Mouse (Mus musculus): Measurements from ENCODE around the gene Zfp715. TPM values are rescaled to one million over a fixed set of nuclear protein-coding genes. Genes with fewer than 3 reads are reported as not detected.
"Not testable (repeated sequence)": the region's sequence is repeated elsewhere in the genome, so short reads cannot be mapped to it uniquely, and the experiment has no call there.

Zfp715 gene
- polyA plus RNA-seq, 1 experiment from 2014 or later = 21.6 TPM

DNA sequence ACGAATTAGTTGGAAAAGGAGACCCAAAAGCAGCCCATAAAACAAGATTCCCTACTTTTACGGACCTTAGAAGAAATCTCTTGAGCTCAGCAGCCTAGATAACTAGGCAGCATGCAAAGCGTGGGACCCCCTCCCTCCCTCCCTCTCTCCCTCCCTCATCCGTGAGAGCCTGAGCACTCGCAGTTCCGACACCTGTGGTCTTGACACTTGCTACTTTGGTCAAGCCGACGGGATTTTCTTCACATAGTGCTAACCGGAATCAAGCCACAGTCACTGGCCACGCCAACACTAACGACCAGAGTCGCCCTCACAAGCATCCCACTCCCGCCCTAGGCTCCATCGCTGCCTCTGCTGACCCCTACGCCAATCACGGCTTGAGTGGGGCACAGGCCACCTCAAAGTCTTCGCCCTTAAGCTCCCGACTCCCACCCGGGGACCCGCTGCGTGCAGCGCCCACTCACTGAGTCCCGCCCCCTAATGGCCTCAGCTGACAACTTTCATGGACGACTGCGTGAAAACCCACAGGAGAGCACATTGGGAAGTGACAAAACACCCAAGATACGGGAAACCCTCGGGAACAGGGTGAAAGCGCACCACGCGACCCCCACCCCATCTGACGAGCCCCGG is 595 bp downstream of the Zfp715 start:
- ATAC-seq (ENCODE audit: low FRiP score) (peak; percentile 75), DNase-seq (ENCODE audit: low spot score) (peak; percentile 39)
- Histone ChIP-seq H3K36me3 (replicated peaks; ENCODE audit: control insufficient read depth, insufficient read depth) (peaks cover 30% of the 10 kb centered on the region), H3K4me3 (replicated peaks; ENCODE audit: low read length) (peak overlapping the region; percentile 79), H3K9me3 (ENCODE audit: control insufficient read depth, low read length) (no peaks in the 10 kb centered on the region), H3K9ac (peak overlapping the region; percentile 76), H3K4me2 (replicated peaks) (peak overlapping the region; percentile 84), H3K27me3 (ENCODE audit: control insufficient read depth, insufficient read depth, low read length) (no peaks in the 10 kb centered on the region), H3K27ac (peak overlapping the region; percentile 84), H3K4me1 (replicated peaks; ENCODE audit: control insufficient read depth, insufficient read depth, low read length) (peaks cover 16% of the 10 kb centered on the region)
- 2% methylated on average over 32 of the region's 32 CpGs for WGBS

DNA sequence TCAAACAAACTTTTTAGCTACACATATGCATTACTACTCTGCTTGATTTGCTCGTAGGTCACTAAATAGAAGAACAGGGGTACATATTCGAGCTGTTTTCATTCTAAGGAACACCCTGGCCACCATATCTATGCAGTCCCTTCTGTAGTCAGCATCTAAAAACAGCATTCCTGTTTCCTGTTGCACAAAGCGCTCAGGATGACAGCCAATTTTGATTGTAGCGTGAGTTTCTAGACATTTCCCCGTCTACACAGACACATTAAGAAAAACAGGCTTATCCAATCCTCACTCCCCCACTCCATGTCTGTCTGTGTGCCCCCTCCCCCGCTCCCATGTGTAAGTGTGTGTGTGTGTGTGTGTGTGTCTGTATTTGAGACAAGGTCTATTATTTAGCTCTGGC is 1.5 kb downstream of the Zfp715 start:
- ATAC-seq (ENCODE audit: low FRiP score) (no peak), DNase-seq (ENCODE audit: low spot score) (no peak)
- peaks cover 16% of the 10 kb centered on the region for H3K4me1 ChIP-seq (replicated peaks; ENCODE audit: control insufficient read depth, insufficient read depth, low read length)
- H3K4me3 ChIP-seq (replicated peaks; ENCODE audit: low read length) = peak overlapping the region; percentile 79
- peak overlapping the region; percentile 76; the same call in 1 of the 2 replicates for H3K9ac ChIP-seq
- H3K27ac ChIP-seq = no peak overlapping the region
- H3K36me3 ChIP-seq (replicated peaks; ENCODE audit: control insufficient read depth, insufficient read depth) = peaks cover 38% of the 10 kb centered on the region
- peak overlapping the region; percentile 84 for H3K4me2 ChIP-seq (replicated peaks)
- WGBS = 87% methylated on average over 6 of the region's 6 CpGs
- no peaks in the 10 kb centered on the region for H3K27me3 ChIP-seq (ENCODE audit: control insufficient read depth, insufficient read depth, low read length)
- no peaks in the 10 kb centered on the region for H3K9me3 ChIP-seq (ENCODE audit: control insufficient read depth, low read length)

DNA sequence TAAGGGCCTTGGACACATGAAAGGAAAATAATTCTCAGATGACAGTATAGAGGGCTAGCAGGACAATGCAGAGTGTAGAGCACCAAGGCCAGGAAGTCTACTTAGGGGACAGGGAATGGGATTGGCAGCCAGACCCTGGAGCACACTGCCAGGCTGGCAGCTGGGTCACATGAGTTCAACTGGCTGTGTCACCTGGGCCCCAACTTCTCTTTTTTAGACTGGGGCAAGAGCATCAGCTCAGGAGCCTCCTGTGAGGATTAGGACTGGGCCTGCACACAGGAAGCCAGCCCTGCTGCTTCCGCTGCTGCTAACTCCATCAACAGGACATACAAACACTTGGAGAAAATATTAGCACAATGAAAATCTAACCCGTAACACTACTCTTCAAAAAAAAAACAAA is 4.0 kb downstream of the Zfp715 start:
- H3K27ac ChIP-seq = no peak overlapping the region
- no peak overlapping the region for H3K4me3 ChIP-seq (replicated peaks; ENCODE audit: low read length)
- peaks cover 16% of the 10 kb centered on the region for H3K4me1 ChIP-seq (replicated peaks; ENCODE audit: control insufficient read depth, insufficient read depth, low read length)
- DNase-seq (ENCODE audit: low spot score) (no peak), ATAC-seq (ENCODE audit: low FRiP score) (no peak)
- 93% methylated on average over 2 of the region's 2 CpGs for WGBS
- H3K36me3 ChIP-seq (replicated peaks; ENCODE audit: control insufficient read depth, insufficient read depth) = peaks cover 60% of the 10 kb centered on the region
- no peak overlapping the region for H3K4me2 ChIP-seq (replicated peaks)
- H3K9me3 ChIP-seq (ENCODE audit: control insufficient read depth, low read length) = no peaks in the 10 kb centered on the region
- no peak overlapping the region for H3K9ac ChIP-seq
- no peaks in the 10 kb centered on the region for H3K27me3 ChIP-seq (ENCODE audit: control insufficient read depth, insufficient read depth, low read length)

DNA sequence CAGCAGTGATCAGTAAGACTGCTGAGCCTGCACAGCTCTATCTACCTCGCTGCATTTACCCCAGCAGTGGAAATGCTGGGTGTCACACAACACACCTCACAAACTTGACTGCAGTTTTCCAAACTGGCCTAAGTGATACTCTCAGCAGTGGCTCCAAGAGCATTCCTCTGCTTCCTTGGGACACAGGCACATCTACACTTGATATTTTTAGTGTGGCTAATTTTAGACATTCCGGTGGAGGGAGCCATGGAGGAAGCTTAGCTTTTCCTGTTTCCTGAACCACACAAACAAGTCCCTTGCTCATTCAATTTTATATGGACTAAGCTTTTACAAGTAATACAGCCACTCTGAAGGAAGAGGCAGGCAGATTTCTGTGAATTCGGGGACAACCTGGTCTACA is 7.9 kb downstream of the Zfp715 start:
- Histone ChIP-seq H3K4me1 (replicated peaks; ENCODE audit: control insufficient read depth, insufficient read depth, low read length) (no peaks in the 10 kb centered on the region; the same call in 1 of the 2 replicates), H3K4me3 (replicated peaks; ENCODE audit: low read length) (no peak overlapping the region), H3K27me3 (ENCODE audit: control insufficient read depth, insufficient read depth, low read length) (no peaks in the 10 kb centered on the region), H3K27ac (no peak overlapping the region), H3K9ac (no peak overlapping the region), H3K9me3 (ENCODE audit: control insufficient read depth, low read length) (no peaks in the 10 kb centered on the region), H3K36me3 (replicated peaks; ENCODE audit: control insufficient read depth, insufficient read depth) (peaks cover 88% of the 10 kb centered on the region), H3K4me2 (replicated peaks) (no peak overlapping the region)
- 89% methylated on average over 3 of the region's 3 CpGs for WGBS
- no peak for ATAC-seq (ENCODE audit: low FRiP score)
- DNase-seq (ENCODE audit: low spot score) = no peak

DNA sequence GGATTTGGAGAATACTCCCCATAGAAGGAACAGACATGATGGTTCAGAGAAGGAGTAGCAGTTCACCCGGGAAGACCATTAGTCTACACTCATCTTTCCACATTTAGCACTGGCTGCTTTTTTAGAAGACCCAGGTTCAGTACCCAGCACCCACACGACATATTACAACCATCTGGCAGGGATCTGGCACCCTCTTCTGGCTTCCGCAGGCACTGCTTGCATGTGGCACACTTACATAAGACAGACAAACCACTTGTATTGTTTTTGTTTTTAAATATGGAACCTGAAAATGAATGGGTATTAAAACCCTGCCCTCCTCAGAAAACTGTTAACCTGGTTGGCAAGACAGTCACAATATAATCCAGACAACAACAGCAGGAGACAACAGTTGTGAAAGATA is 21.6 kb downstream of the Zfp715 start:
- no peak overlapping the region for H3K27ac ChIP-seq
- H3K9ac ChIP-seq = no peak overlapping the region
- DNase-seq (ENCODE audit: low spot score) = no peak
- no peak for ATAC-seq (ENCODE audit: low FRiP score)
- no peak overlapping the region for H3K4me3 ChIP-seq (replicated peaks; ENCODE audit: low read length)
- no peaks in the 10 kb centered on the region for H3K4me1 ChIP-seq (replicated peaks; ENCODE audit: control insufficient read depth, insufficient read depth, low read length)
- WGBS = 94% methylated on average over 3 of the region's 3 CpGs
- H3K27me3 ChIP-seq (ENCODE audit: control insufficient read depth, insufficient read depth, low read length) = no peaks in the 10 kb centered on the region
- H3K36me3 ChIP-seq (replicated peaks; ENCODE audit: control insufficient read depth, insufficient read depth) = peaks cover 19% of the 10 kb centered on the region
- no peak overlapping the region for H3K4me2 ChIP-seq (replicated peaks)
- H3K9me3 ChIP-seq (ENCODE audit: control insufficient read depth, low read length) = no peaks in the 10 kb centered on the region

DNA sequence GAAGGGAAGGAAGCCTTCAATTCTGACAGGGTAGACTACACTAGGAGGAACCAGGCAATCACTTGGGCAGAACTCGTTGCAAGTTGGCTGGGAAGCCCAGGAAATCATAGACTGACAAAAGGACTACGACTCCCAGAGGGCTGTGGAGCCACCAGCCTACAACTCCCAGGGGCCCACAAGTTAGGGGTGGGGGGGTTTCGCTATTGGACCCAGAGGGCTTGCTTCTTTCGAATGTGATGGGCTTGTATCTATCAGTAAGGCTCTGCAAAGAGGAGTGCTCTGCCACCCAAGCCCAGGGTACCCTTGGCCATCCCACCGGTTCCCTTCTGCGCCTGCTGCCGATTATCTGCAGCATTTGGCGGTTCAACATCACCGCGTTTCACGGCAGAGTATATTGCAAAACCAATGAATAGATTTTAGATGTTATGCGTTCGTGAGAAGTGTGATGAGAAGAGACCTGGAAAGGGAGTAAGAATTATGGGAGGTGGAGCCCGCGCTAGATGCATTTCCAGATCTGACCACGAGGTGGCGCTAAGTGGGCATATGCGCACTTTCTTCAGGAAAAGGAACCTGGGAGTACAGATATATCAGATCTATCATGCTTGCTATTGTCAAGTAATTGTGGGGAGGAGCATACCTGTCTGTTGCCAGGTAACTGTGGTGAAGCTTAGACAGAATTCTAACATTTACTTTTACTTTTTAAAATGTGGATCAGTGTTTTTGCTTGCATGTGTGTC is 30.1 kb downstream of the Zfp715 start:
- H3K4me3 ChIP-seq (replicated peaks; ENCODE audit: low read length) = peak overlapping the region; percentile 39
- peak; percentile 88 for ATAC-seq (ENCODE audit: low FRiP score)
- H3K9ac ChIP-seq = peak overlapping the region; percentile 68

DNA sequence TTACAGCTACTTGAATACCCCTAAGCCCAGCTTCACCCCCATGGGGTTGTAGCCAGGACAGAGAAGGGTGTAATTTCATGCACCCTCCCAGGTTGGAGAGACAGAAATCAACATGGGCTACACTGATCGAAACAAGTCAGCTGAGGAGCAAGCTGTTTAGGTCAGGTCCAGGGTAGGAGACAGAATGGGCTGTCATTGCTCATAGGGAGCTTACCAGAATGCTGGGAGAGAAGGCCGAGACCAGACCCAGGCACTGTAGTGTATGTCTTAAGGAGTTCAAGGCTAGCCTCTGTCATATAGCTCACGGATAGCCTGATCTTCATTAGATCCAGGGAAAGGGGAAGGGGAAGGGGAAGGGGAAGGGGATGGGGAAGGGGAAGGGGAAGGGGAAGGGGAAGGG is 30.6 kb downstream of the Zfp715 start:
- no peaks in the 10 kb centered on the region for H3K27me3 ChIP-seq (ENCODE audit: control insufficient read depth, insufficient read depth, low read length)
- 0 out of 2 replicates have a peak, but pooled peaks have one; percentile 3 for ATAC-seq (ENCODE audit: low FRiP score)
- 88% methylated on average over 2 of the region's 3 CpGs for WGBS

More for the DNA sequence above, 30.1 kb downstream of the Zfp715 start:
- peak overlapping the region; percentile 58 for H3K4me2 ChIP-seq (replicated peaks)
- DNase-seq (ENCODE audit: low spot score) = peak; percentile 84
- peak overlapping the region; percentile 72 for H3K27ac ChIP-seq
- WGBS = 7% methylated on average over 18 of the region's 18 CpGs
- no peaks in the 10 kb centered on the region for H3K36me3 ChIP-seq (replicated peaks; ENCODE audit: control insufficient read depth, insufficient read depth)
- H3K9me3 ChIP-seq (ENCODE audit: control insufficient read depth, low read length) = no peaks in the 10 kb centered on the region
- no peaks in the 10 kb centered on the region for H3K27me3 ChIP-seq (ENCODE audit: control insufficient read depth, insufficient read depth, low read length)
- H3K4me1 ChIP-seq (replicated peaks; ENCODE audit: control insufficient read depth, insufficient read depth, low read length) = no peaks in the 10 kb centered on the region

DNA sequence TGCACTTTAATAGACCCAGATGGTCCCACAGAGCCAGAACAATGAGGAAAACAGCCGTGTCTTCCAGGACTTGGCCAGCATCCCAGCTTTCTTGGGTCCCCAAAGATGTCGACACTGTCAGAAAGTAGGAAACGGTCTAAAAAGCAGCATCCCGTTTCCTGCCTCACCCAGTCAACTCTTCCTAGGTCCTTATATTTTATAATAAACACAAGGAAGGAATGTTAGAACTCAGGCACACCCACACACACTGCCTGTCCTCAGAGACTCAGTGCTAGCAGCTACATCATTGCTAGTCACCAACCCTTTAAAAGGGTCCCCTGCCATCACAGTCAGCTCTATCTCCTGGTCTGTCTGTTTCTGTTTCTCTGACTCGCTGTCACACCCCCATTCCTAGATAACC is 35.7 kb downstream of the Zfp715 start:
- no peak overlapping the region for H3K4me3 ChIP-seq (replicated peaks; ENCODE audit: low read length)
- ATAC-seq (ENCODE audit: low FRiP score) = no peak
- H3K36me3 ChIP-seq (replicated peaks; ENCODE audit: control insufficient read depth, insufficient read depth) = no peaks in the 10 kb centered on the region
- H3K9ac ChIP-seq = no peak overlapping the region
- 66% methylated on average over 5 of the region's 5 CpGs for WGBS
- no peak for DNase-seq (ENCODE audit: low spot score)
- H3K27me3 ChIP-seq (ENCODE audit: control insufficient read depth, insufficient read depth, low read length) = no peaks in the 10 kb centered on the region
- no peak overlapping the region for H3K27ac ChIP-seq
- H3K4me1 ChIP-seq (replicated peaks; ENCODE audit: control insufficient read depth, insufficient read depth, low read length) = no peaks in the 10 kb centered on the region
- no peaks in the 10 kb centered on the region for H3K9me3 ChIP-seq (ENCODE audit: control insufficient read depth, low read length)
- H3K4me2 ChIP-seq (replicated peaks) = no peak overlapping the region

More for the DNA sequence above, 30.6 kb downstream of the Zfp715 start:
- Histone ChIP-seq H3K27ac (no peak overlapping the region), H3K9ac (no peak overlapping the region), H3K9me3 (ENCODE audit: control insufficient read depth, low read length) (no peaks in the 10 kb centered on the region), H3K4me1 (replicated peaks; ENCODE audit: control insufficient read depth, insufficient read depth, low read length) (no peaks in the 10 kb centered on the region), H3K4me3 (replicated peaks; ENCODE audit: low read length) (no peak overlapping the region), H3K4me2 (replicated peaks) (no peak overlapping the region), H3K36me3 (replicated peaks; ENCODE audit: control insufficient read depth, insufficient read depth) (no peaks in the 10 kb centered on the region)
- DNase-seq (ENCODE audit: low spot score) = no peak

DNA sequence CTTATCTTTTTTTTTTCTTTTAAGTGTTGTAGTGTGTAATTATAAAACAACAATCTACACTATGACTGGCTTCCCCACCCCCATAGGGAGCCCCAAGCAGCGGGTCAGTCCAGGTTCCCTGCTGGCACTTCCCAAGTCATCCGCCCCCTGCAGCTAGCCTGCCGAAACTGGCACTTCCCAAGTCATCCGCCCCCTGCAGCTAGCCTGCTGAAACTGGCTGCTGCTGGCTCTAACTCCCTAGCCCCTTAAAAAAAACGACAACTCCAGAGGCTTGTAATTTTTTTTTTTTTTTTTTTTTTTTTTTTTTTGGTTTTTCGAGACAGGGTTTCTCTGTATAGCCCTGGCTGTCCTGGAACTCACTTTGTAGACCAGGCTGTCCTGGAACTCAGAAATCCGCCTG is 36.9 kb downstream of the Zfp715 start:
- not testable (repeated sequence) for H3K36me3 ChIP-seq (replicated peaks; ENCODE audit: control insufficient read depth, insufficient read depth); H3K4me3 ChIP-seq (replicated peaks; ENCODE audit: low read length); H3K9ac ChIP-seq; H3K4me2 ChIP-seq (replicated peaks); ATAC-seq (ENCODE audit: low FRiP score); DNase-seq (ENCODE audit: low spot score); H3K27ac ChIP-seq; H3K27me3 ChIP-seq (ENCODE audit: control insufficient read depth, insufficient read depth, low read length); H3K4me1 ChIP-seq (replicated peaks; ENCODE audit: control insufficient read depth, insufficient read depth, low read length); H3K9me3 ChIP-seq (ENCODE audit: control insufficient read depth, low read length)
- 47% methylated on average over 6 of the region's 7 CpGs for whole genome bisulfite sequencing

Data from hindbrain, embryonic 14.5 days (tissue).